Mouse (Mus musculus): ENCODE data around the gene Usp22. TPM values are rescaled to one million over a fixed set of nuclear protein-coding genes. Genes with fewer than 3 reads are reported as not detected.

The Usp22 gene
- total RNA-seq (2023), result 10 to 100 TPM; 52.5 to 68.2 TPM

GRCm38 (mm10) chr11:61174821-61175658 lies at the start of gene Usp22:
Gene Usp22 (minus strand): TSS chr11:61175055.

GRCm38 (mm10) chr11:61207487-61208246 lies 32.8 kb upstream of the Usp22 start, which contains the start of gene Aldh3a1:
Gene Aldh3a1 (plus strand): TSS chr11:61207537.

DNA sequence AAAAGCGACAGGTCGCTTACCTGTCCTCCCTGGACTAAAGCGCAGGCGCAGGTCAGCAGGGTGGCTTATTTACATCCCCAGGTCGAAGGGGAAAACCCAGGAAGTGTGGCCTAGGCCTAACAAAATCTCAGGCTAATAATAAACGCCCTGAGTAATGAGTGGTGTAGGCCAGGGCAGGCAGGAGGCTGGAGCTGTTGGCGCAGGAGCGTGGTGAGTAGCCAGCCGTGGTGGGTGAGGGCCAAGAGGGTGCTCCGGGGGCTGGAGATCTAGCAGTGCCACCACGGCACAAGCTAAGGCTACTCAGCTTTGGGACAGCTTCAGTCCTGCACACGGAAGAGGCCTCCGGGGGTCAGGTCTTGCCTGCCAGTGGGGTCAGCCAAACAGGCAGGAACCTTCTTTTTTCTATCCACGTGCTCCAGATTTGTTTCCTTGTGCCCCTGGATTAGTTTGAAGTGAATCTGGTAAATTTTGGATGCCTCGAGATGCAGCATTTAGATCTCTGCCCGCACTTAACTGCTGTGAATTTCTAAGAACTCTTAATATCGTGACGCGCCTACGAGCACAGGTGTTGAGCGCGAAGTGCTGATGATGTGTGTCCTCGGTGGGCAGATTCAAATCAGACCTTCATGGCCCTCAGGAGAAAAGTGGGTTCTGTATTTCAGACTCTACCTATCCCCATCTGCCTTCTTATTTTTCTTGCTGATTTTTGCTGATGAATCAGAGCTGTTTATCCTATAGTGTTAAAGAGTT lies 48.1 kb downstream of the Usp22 start, which contains the start of gene Tnfrsf13b:
Tnfrsf13b (plus strand) TSS at position 150 of the 750 bp plus-strand sequence.

Other genes with a start within 250 kb of the Usp22 start
- 10 to 100 TPM; 81.6 to 90.0 TPM for gene Map2k3, start 243.0 kb downstream of the Usp22 start, total RNA-seq (2023)
- not detected for gene Kcnj12, start 152.5 kb downstream of the Usp22 start, total RNA-seq (2023)
- 10 to 100 TPM; 29.8 to 30.2 TPM for gene Tnfrsf13b, start 48.3 kb downstream of the Usp22 start, total RNA-seq (2023)
- gene Aldh3a1, start 32.5 kb upstream of the Usp22 start, total RNA-seq (2023), result not detected
- gene Aldh3a2, start 92.4 kb upstream of the Usp22 start, total RNA-seq (2023), result 10 to 100 TPM; 63.1 to 79.1 TPM
- not detected for gene Slc47a2, start 167.8 kb upstream of the Usp22 start, total RNA-seq (2023)
- not detected for gene Slc47a1, start 203.3 kb upstream of the Usp22 start, total RNA-seq (2023)